Mouse (Mus musculus): Measurements from ENCODE around the gene Lmbrd1. TPM values are rescaled to one million over a fixed set of nuclear protein-coding genes. Genes with fewer than 3 reads are reported as not detected.

Lmbrd1 gene
- total RNA-seq (2023) = 10 to 100 TPM; 33.4 to 37.8 TPM

GRCm38 (mm10) chr1:24678205-24678917 is at the start of gene Lmbrd1:
Gene Lmbrd1 (plus strand): TSS chr1:24678630.

Other genes with a start within 250 kb of the Lmbrd1 start
- under 1 TPM; 0.18 to 0.20 TPM for gene Col19a1, start 91.2 kb upstream of the Lmbrd1 start, total RNA-seq (2023)

Data from neutrophil, adult 59 days (primary cell).